In genomic region chr4:53592386-53592785, GRCm38 (mm10) we compare ENCODE assay signal across 10 mouse cellular contexts. TPM values are rescaled to one million over a fixed set of nuclear protein-coding genes. Genes with fewer than 3 reads are reported as not detected.
DNase-seq lines count a peak whose midpoint lies in the region; ATAC-seq and TF ChIP-seq lines count a peak whose summit lies in the region.
"Had no signal": no experiment of that assay in that cellular context is flagged by ENCODE, and none has a peak within 500 bp of the region (broad histone marks: within the 10 kb centered on the region; RNA-seq: fewer than 3 reads in every experiment).

No protein-coding gene starts in this region.

- 70% methylated on average over 9 of the region's 9 CpGs for WGBS in liver, adult 2 months
- 48% methylated on average over 9 of the region's 9 CpGs for WGBS in heart, embryonic 16.5 days
- 91% methylated on average over 9 of the region's 9 CpGs for WGBS in forebrain, embryonic 14.5 days

- peaks cover 15% of the 10 kb centered on the region for H3K4me1 ChIP-seq in liver, adult 2 months (ENCODE audit: control insufficient read depth, insufficient read depth, low read length)
- peaks cover 7% of the 10 kb centered on the region; the same call in 1 of the 2 replicates for H3K4me1 ChIP-seq in heart, embryonic 16.5 days (ENCODE audit: control insufficient read depth, insufficient read depth, low read length)
- H3K4me1 ChIP-seq in forebrain, embryonic 14.5 days (ENCODE audit: control insufficient read depth, insufficient read depth, low read length) = no peaks in the 10 kb centered on the region; the same call in 1 of the 2 replicates

- no peaks in the 10 kb centered on the region for H3K9me3 ChIP-seq in heart, embryonic 16.5 days (replicated peaks; ENCODE audit: control insufficient read depth, low read length)
- H3K9me3 ChIP-seq in forebrain, embryonic 14.5 days (replicated peaks; ENCODE audit: control insufficient read depth, low read length) = no peaks in the 10 kb centered on the region
- H3K9me3 ChIP-seq: G1E had no signal

- peak overlapping the region; percentile 65 for H3K27ac ChIP-seq in liver, adult 2 months (replicated peaks; ENCODE audit: insufficient read depth, low read depth, low read length)
- peak overlapping the region; percentile 68 for H3K27ac ChIP-seq in heart, embryonic 16.5 days (ENCODE audit: low read length)
- H3K27ac ChIP-seq in forebrain, embryonic 14.5 days (ENCODE audit: low read depth, low read length) = no peak overlapping the region
- H3K27ac ChIP-seq: macrophage had no signal

- no peak for TF ChIP-seq CTCF in liver, adult 2 months (IDR thresholded peaks at IDR 0.05; ENCODE audit: low read depth, low read length)

- no peak overlapping the region for H3K9ac ChIP-seq in liver, adult 2 months (ENCODE audit: low read depth, low read length)
- H3K9ac ChIP-seq in heart, embryonic 16.5 days (ENCODE audit: low read length) = no peak overlapping the region
- no peak overlapping the region for H3K9ac ChIP-seq in forebrain, embryonic 14.5 days (ENCODE audit: low read length)

- no peaks in the 10 kb centered on the region for H3K36me3 ChIP-seq in liver, adult 2 months (ENCODE audit: control insufficient read depth, insufficient read depth, low read length)
- H3K36me3 ChIP-seq in heart, embryonic 16.5 days (ENCODE audit: control insufficient read depth, insufficient read depth) = no peaks in the 10 kb centered on the region
- no peaks in the 10 kb centered on the region for H3K36me3 ChIP-seq in forebrain, embryonic 14.5 days (ENCODE audit: control insufficient read depth, insufficient read depth, low read length)
- H3K36me3 ChIP-seq: G1E had no signal

- no peaks in the 10 kb centered on the region for H3K79me2 ChIP-seq in liver, adult 2 months (ENCODE audit: control insufficient read depth, insufficient read depth, low read length)

- DNase-seq in liver, adult 2 months (ENCODE audit: extremely low read depth, low read depth, low spot score) = peak; percentile 24
- no peak for DNase-seq in liver
- DNase-seq in kidney, postnatal 36 days = peak; percentile 64 to 80
- no peak for DNase-seq in urinary bladder, postnatal 25 days (ENCODE audit: low spot score)
- no peak for DNase-seq in frontal cortex, adult 2 months (ENCODE audit: extremely low spot score in 1 of 2, low spot score in 1 of 2)
- DNase-seq in forebrain, embryonic 14.5 days (ENCODE audit: low spot score) = no peak

- peak; percentile 85 for ATAC-seq in heart, embryonic 16.5 days (replicated peaks; ENCODE audit: extremely low read depth, insufficient read depth, low FRiP score)
- no peak for ATAC-seq in forebrain, embryonic 14.5 days

- H3K27me3 ChIP-seq in liver, adult 2 months (ENCODE audit: control insufficient read depth, insufficient read depth, low read length) = no peaks in the 10 kb centered on the region
- H3K27me3 ChIP-seq in heart, embryonic 16.5 days (ENCODE audit: control insufficient read depth, insufficient read depth, low read length) = no peaks in the 10 kb centered on the region
- H3K27me3 ChIP-seq in forebrain, embryonic 14.5 days (replicated peaks; ENCODE audit: control insufficient read depth, insufficient read depth, low read length) = no peaks in the 10 kb centered on the region

- H3K4me3 ChIP-seq in liver, adult 2 months (ENCODE audit: insufficient read depth, low read depth, low read length) = no peak overlapping the region
- no peak overlapping the region for H3K4me3 ChIP-seq in heart, embryonic 16.5 days (ENCODE audit: low read length)
- no peak overlapping the region for H3K4me3 ChIP-seq in forebrain, embryonic 14.5 days (ENCODE audit: low read depth, low read length)
- H3K4me3 ChIP-seq: erythroblast, embryonic 14.5 days had no signal

- H3K4me2 ChIP-seq in heart, embryonic 16.5 days (ENCODE audit: low read depth, low read length) = no peak overlapping the region
- H3K4me2 ChIP-seq in forebrain, embryonic 14.5 days (ENCODE audit: low read length) = no peak overlapping the region

- TF ChIP-seq POLR2A in liver, adult 2 months (IDR thresholded peaks at IDR 0.05; ENCODE audit: extremely low read depth, insufficient read depth, low read length) = no peak

RNA-seq across cellular contexts. Expression of gene Fsd1l, which starts 38.9 kb away (rescaled TPM):
- 0.54 and 0.74 TPM in 2 replicates for total RNA-seq in liver, adult 2 months (2014; rRNA removed)
- polyA plus RNA-seq in liver, adult 2 months (2012; rRNA removed) = 0.02 and 0.05 TPM in 2 replicates
- polyA plus RNA-seq in heart, embryonic 16.5 days (2015; fragmentation: Nextera tagmentation; extraction: Ambion mirVana) = 9.4 and 10.0 TPM in 2 replicates
- polyA plus RNA-seq in frontal cortex, adult 2 months (2012; rRNA removed) = 12.0 and 12.9 TPM in 2 replicates
- 24.0 and 36.6 TPM in 2 replicates for polyA plus RNA-seq in forebrain, embryonic 14.5 days (2014; fragmentation: Nextera tagmentation; extraction: Ambion mirVana)
- polyA plus RNA-seq: erythroblast, embryonic 14.5 days; G1E had no signal

Comparison
In these comparisons a context has a peak if more than half of its experiments do, and no peak if none do; other contexts are left out.
1. DNase-seq: peak in liver, adult 2 months (single experiment) and kidney, postnatal 36 days (2 of 2); none in liver (single experiment), urinary bladder, postnatal 25 days (single experiment), frontal cortex, adult 2 months (0 of 2) and forebrain, embryonic 14.5 days (single experiment).